Mouse (Mus musculus) c-Kit-positive CD71-positive TER-119-positive erythroid progenitor cells, embryonic 14.5 days (primary cell): Measurements from ENCODE around the gene Psmb5.

Experiments
- DNase-seq: peaks from one replicate; pipeline ENCODE4 v3.0.0-alpha.2; 2013; ENCODE audit warnings: low spot score

The Psmb5 gene

DNA sequence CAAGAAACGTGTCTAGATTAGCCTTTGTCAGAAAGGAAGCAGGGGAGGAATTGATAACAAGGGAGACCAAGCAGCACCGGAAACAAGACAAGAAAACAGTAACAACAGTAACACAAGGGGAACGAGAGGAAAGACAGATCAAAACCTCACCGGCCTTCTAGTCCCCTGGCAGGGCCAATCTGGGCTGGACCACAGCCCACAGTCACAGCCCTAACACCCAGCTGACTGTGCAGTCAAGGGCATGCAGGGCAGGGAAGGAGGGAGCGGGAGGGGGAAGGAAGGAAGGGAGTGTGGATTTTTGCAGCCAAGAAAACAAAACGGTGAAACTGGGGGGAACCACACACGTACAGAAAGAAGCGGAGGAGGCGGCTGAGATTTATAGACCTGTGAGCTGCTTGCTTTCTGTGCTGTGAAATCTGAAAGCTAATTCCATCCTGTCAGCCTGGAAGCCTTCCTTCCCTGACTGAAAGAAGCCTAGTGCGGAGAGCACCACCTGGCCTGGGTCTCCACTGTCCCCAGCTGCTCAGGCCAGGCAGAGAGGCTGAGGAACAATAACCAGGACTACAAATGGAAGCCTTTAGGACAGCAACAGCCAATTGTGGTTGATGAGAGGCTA is 25.4 kb downstream of the Psmb5 start:
- DNase-seq = no peak

DNA sequence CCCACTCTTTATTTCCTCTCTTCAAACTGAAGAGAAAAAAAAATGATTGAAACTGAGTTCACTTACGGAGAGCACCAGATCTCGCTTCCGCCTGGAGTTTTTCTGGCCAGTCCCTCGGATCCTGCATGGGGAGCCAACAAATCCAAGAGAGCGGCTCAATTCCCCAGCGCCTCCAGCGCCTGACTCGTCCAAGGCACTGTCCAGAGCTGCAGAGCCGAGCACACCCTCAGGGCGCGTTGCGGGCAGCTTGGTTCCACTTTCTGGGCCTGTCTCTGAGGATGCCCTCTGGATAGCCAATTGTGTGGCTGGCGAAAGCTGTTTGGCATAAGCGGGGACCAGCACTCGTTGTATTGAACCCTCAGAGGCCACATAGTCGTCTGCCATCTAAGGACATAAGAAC is 26.8 kb downstream of the Psmb5 start:
- DNase-seq = no peak

DNA sequence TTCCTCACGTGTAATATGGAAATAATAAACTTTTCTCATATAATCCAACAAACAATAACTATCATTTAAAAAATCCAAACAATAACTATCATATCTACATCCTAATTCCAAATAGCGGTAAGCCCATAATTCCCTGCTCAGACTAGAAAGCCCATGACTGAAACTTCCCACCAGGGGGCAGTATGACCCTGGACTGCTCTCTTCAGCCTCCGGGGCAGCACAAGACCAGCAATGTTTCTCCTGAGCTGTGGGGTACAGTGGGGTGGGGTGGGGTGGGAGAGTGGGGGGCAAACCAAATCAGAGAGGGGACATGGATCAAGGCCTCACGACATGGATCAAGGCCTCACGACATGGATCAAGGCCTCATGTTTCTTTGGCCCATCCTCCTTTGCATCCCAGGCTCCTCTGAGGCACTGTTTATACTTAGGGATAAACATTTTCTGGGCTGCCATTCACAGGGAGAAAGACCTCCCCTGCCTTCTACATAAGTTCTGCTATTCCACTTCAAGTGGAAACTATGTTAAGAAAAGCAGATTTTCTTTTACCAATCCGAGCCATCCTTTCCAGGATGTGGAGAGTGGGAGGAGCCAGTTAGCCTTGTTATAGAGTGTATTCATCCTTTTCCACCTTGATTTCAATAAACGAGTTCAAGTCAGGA is 34.0 kb downstream of the Psmb5 start:
- DNase-seq = peak; percentile 73

DNA sequence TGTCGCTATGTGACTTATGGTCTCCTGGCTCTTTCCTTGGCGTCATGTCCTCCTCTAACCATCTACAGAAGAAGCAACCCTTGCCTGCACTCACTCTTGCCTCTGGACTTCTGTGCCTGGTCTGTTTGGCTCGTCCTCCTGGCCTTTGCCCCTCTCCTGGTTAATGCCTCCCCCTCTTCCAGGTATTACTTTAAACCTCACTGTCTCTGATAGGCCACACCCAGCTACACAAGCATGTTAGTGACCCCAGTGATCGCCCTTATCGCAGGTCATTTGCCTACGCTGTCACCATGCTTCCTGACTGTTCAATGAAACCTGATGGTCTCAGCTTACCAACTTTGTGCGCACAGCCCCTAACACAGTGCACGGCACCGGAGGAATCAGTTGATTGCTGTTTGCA is 35.3 kb downstream of the Psmb5 start:
- DNase-seq = no peak

DNA sequence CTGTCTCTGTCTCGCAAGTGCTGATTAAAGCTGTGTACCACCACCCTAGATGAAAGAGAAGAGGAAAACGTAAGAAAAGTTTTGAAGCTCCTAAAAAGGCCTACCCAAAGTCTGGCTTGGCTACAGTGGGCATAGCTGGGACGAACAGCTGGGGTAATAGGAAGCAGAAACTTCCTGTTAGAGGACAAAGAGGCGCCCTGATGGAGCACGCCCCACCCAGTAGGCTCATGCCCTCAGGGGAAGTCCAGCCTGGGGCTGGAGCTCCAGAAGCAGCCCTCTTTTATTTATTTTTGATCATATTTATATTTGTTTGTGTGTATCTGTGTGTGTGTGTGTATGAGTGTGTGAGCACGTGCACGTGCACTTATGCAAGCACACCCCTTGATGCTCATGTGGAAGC is 38.2 kb downstream of the Psmb5 start:
- DNase-seq = no peak

DNA sequence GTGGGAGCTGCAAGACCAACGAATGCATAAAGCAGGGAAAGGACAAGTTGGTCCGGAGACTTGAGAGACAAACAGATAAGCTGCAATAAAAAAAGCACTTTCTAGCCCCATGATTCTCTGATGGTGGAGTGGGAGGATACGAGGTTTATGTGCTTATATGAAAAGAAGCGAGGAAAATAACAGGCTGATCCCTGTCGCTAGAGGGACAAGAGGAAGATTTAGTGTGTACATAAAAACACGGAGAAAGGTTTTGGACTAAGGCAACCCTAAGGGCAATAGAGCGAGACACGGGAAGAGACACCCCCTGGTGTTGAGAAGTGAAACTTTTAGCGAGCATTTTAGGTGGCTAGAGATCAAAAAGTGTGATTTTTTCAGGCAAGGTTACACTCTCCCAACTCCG is 39.8 kb downstream of the Psmb5 start:
- DNase-seq = peak; percentile 45

DNA sequence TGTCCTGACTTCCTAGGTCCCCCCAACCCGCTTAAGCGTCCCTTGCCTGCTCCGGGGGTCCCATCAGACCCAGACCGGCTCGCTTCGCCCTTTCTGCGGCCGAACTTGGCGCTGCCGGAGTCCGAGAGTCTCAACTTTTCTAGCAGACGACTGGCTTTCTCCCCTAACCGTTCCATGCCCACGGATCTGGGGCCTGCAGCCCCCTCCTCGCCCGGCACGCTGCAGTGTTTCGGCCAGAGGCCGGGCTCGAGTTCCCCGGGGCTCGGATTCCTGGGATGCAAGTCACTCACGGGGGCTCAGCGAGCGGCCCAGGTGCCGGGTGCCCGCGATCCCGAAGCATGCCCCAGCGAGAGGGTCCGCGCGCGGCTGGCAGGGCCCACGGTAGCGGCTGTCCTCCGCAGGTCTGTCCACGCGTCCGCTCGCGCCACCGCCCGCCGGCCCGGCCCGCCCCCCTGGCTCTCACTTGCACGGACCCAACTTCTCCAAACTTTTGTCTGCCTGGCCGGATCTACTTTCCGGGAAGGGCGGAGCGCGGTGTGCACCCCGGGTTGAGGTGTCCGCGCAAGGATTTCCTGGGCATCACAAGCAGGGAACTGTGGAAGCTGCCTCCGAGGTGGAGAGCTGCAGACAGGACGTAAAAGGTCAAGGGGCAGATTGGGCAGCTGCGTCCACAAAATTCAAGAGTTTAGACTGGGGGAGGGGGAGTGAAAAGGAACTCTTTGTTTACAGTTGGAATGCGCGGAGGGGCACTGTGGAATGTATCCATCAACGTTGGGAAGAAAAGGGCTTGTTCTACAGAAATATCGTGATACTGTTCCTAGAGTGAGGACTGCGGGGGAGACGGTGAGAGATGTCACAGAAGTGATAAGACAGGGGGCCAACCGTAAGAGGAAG is 40.5 kb downstream of the Psmb5 start, which contains the start of gene Ajuba:
Gene Ajuba, minus strand, starts transcription at position 470 of the 894 bp plus-strand sequence.
- no peak for DNase-seq

DNA sequence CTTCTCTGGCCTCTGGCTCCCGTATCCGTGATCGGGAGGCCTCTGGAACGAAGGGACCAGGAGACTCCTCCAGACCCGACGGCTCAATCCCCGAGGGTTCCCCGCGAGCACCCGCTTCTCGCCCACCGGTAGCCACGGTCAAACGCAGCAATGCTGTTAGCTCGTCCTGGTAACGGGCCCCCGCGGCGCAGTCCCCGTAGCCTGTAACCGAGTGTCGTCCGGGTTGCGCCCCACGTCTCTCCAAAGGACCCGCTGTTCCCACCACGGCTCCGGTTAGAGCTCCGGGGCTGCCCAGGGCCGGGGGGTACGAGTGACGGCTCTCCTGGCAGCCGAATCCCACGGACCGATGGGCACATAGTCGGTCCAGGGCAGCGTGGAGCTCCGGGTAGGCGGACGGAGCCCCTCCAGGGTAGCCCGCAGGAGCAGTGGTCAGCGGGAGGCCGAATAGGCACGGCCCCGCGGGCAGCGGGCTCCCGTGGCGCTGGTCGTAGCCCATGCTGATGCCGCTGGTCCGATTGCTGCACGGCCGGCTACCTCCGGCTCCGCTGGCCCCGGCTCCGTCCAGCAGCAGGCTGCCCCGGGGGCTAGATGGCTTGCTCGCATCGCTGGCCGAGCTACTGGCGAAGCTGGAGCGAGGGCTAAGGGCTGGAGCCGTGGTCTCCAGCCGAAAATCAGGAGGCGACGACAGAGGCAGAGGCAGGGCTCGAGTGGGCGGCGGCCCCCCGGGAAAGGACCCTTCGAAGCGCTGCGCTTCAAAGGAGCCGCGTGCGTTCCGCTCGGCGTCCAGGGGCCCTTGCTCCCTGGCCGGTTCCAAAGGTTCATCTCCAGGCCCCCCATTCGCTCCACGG is 41.4 kb downstream of the Psmb5 start:
- DNase-seq = no peak

DNA sequence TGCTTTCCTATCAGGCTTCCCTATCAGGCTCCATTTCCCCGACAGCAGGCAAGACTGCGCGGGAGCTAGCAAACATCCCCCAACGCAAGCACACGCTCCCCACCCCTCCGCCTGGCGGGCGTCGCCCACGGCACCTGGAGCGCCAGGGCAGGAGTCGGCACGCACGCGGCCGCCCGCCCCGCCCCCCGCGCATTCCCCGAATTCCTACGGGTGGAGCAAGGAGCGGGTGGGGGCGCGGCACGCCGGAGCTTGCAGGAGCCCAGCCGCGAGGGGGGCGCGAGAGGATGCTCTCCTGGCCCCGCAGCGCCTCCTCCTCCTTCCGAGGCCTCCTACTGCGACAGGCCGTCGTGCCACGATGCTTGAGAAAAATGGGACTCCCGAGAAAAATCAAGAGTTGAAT is 42.2 kb downstream of the Psmb5 start:
- DNase-seq = no peak

DNA sequence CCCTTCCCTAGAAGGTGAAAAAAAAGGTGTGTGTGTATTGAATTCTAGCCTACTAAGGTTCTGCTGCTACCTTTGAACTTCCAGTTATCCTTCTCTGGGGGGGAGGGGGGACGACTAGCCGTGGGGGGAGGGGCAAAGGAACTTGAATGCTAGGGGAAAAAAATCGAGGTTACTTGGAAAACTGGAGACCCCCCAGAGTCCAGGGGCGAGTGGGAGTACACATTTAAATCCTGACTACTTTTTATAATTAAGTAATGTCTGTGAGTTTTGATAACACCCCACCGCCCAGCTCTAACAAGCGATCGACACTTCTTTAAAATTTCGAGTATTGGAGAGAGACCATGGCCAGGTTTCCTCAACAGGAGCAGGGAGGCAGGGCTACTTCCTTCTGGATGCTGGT is 42.8 kb downstream of the Psmb5 start:
- no peak for DNase-seq

DNA sequence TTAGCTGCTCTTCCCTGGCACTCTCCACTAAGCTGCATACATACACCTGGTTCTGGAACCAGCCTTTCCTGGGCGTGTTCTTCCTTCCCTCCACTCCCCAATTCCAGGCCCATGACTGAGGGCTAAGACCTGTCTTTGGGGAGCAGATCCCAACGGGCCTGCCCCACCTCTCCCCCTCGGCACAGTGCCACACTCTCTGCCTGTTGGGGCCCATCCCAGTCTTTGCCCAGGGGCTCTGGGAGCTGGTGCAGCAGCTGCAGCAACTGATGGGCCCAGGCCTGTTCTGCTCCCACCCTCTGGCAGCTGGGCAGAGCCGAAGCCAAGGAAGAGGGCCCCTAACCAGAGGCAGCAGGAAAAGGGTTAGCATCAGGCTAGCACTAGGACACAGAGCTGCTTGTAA is 43.6 kb downstream of the Psmb5 start:
- DNase-seq = no peak

DNA sequence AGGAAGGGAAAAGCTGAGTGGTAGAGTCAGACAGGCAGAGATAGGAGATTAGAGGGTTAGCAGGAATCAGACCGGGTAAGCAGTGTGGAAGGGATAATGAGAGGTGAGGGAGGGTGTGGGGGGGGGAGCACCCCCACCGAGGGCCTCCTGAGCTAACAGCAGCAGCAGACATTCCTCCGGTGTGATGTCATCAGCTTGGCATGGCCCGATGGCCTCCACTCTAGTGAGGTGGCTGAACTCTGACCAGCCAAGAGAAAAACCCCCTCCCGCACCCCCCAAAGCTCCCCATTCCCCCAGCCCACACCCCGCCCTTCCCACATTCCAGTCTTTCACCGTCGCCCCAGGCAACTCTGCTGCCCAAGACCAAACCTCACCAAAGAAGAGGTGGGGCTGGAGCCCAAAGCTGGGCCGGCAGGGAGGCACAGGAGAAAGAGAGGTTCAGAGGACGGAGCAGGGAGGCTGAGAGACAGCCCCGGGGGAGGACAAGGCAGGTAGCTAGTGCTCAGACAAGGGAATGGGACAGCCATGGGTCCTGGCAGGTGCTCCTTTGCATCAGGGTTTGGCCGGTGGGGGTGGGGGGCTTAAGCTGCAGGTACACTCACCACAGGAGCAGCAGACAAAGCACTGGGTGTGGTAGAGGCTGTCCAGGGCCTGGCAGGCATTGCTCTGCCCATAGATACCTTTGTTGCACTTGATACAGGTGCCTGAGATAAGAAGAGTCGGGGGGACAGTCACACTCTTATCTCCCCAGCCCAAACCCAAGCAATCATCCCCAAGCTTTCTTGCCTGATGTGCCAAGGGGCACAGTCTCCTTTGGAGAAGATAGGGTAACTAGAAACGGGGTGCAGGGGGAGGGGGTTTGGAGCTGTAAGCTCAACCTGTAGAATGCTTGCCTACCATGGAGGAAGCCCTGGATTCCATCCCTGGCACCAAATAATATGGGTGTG is 44.8 kb downstream of the Psmb5 start:
- no peak for DNase-seq

DNA sequence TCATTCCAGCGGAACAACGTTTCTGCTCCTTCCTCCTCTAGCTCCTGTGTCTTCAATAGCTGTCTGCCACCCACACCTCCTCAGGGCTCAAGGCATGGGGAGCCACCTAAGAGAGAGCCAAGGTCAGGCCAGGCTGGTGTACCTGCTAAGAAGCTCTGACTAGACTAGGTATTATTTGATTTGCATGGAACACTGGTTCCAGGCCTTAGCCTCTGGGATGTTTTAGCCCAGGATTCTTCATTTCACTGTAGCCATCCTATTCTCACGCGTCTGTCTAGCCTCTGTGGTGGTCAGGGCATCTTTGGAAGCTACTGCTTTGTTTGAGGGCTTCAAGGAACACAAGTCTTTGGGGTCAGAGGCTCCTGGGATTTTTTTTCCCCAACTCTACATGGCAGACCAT is 45.7 kb downstream of the Psmb5 start:
- no peak for DNase-seq

DNA sequence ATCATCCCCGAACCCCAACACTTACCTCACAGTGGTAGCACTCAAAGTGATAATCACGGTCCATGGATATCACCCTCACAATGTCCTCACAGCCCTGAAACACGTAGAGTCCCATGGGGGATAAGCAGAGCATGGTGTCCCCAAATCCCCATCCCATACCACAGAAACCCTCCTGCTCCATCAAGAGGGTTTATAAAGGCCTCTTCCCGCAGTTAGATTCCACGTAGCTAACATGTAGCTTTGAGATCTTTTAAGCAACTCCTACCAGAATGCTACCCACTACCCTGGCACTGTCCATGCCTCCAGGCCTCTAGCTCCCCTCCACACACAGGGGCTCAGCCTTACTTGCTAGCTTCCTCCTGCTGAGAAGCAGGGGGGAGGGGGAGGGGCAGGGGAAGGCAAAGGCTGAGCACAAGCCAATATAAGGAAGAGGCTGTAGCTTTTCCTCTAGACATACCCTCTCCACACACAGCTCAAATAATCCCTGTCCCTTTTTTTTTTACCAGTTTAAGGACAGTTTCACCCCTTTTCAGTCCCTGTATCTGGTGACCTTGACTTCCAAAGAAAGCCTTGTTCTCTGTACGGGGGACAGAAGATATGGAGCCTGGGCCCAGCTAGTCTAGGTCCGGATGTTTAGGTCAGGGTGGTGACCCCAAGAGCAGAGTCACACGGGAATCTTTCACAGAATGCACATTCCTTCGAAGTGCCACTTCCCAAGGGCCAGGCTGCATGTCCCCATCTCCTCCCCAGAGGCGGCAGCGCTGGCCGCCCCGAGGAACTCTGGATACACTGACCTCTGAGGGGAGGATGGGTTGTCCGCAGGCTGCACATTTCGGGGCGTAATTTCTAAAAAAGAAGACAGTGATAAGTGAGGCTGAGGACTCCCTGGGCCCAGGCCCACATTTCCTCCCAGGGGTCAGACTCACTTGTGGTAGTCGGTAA is 48.1 kb downstream of the Psmb5 start:
- DNase-seq = no peak

DNA sequence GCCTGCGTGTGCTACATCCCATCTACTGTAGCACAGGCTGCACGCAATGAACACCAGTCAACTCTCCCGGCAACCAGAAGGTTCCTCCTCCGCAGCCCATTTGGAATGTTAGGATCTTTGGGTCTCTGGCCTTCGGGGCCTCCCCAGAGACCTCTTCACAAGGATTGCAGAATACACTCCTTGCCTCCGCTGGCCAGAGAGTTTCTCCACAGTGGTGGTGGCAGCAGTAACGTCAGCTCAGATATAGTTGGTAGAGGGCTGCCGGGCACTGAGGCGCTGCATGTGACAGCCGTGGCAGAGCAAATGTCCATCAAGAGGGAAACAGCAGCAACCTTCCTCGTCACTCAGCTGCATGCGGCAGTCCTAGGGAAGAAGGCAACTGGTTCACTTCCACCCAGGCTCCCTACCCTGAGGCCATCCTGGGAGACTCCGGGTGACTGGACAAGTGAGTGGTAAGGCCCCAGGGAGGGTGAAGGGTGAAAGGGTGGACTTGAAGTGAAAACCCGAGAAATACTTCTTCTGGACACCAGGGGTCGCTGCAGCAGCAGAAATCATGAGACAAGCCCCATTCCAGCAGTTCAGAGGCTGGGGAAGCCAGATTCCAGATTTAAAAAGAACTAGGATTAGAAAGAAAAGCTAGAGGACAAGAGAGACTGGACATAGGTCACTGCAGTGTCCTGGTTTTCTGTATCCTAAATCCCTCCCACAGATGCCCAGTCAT is 49.0 kb downstream of the Psmb5 start:
- peak; percentile 65 for DNase-seq
